Mouse (Mus musculus) heart, postnatal 0 days (tissue): ENCODE data around the gene Syndig1. TPM values are rescaled to one million over a fixed set of nuclear protein-coding genes. Genes with fewer than 3 reads are reported as not detected.

Experiments
- ATAC-seq: fragments of 200-750 bp; cut with Nextera tagmentation; 2 replicates; pipeline ENCODE4 v1.8.0; 2017; ENCODE audit warnings: low read depth, moderate number of reproducible peaks, moderate library complexity; ENCODE audit not compliant: insufficient read depth
- DNase-seq: peaks from one replicate; pipeline ENCODE4 v3.0.0-alpha.2; 2016; ENCODE audit warnings: low spot score
- H3K27ac ChIP-seq: fragments of 300-500 bp; sonication (generic); 2 replicates; pipeline ENCODE4 v1.5.1; 2014; ENCODE audit warnings: low read depth, mild to moderate bottlenecking
- H3K27me3 ChIP-seq: fragments of 300-500 bp; sonication (generic); 2 replicates; pipeline ENCODE4 v1.6.1; 2014; ENCODE audit warnings: low read length, mixed read lengths; ENCODE audit not compliant: control insufficient read depth, insufficient read depth
- H3K36me3 ChIP-seq: fragments of 300-500 bp; sonication (generic); replicated peaks from 2 replicates; pipeline ENCODE4 v1.6.1; 2014; ENCODE audit warnings: low read length, mixed read lengths; ENCODE audit not compliant: control insufficient read depth, insufficient read depth
- H3K4me1 ChIP-seq: fragments of 300-500 bp; sonication (generic); 2 replicates; pipeline ENCODE4 v1.6.1; 2014; ENCODE audit warnings: antibody characterized with exemption; ENCODE audit not compliant: control insufficient read depth, insufficient read depth
- H3K4me2 ChIP-seq: fragments of 300-500 bp; sonication (generic); 2 replicates; pipeline ENCODE4 v1.6.1; 2014; ENCODE audit warnings: low read depth, mild to moderate bottlenecking, low read length, moderate library complexity
- H3K4me3 ChIP-seq: fragments of 300-500 bp; sonication (generic); 2 replicates; pipeline ENCODE4 v1.5.1; 2014; ENCODE audit warnings: low read depth, low read length
- H3K9ac ChIP-seq: fragments of 300-500 bp; sonication (generic); replicated peaks from 2 replicates; pipeline ENCODE4 v1.6.1; 2014; ENCODE audit warnings: low read depth, low read length, mixed read lengths
- H3K9me3 ChIP-seq: fragments of 300-500 bp; sonication (generic); replicated peaks from 2 replicates; pipeline ENCODE4 v1.6.1; 2016; ENCODE audit warnings: low read length; ENCODE audit not compliant: control insufficient read depth
- CTCF ChIP-seq: IDR thresholded peaks from 2 replicates; pipeline ENCODE4 v1.5.1; 2016; ENCODE audit warnings: antibody characterized with exemption, control low read depth, low read depth
- EP300 ChIP-seq: IDR thresholded peaks from 2 replicates; pipeline ENCODE4 v1.6.1; 2016; ENCODE audit warnings: antibody characterized with exemption, low read depth
- WGBS: fragments of 180-500 bp; shearing (Covaris S2); extraction: QIAGEN DNeasy Blood & Tissue Kit; methylation state at CpG from one replicate; pipeline ENCODE4 v1.1.7; 2014; 5-methylcytosine and 5-hydroxymethylcytosine counted together
- polyA plus RNA-seq: library from polyadenylated mRNA; unstranded; fragments of >200 nt; fragmentation: Nextera tagmentation; extraction: Ambion mirVana; gene quantifications from 2 replicates; pipeline ENCODE4 v1.2.1, GENCODE M21; 2015
- total RNA-seq: library from RNA; depleted of rRNA; stranded (reverse); fragments of >200 nt; gene quantifications from 2 replicates; pipeline ENCODE4 v1.2.3, GENCODE M21; 2014; ENCODE audit warnings: low replicate concordance

Gene Syndig1
- total and polyA plus RNA-seq, 2 experiments from 2014 or later, result 0.51 to 1.5 TPM

DNA sequence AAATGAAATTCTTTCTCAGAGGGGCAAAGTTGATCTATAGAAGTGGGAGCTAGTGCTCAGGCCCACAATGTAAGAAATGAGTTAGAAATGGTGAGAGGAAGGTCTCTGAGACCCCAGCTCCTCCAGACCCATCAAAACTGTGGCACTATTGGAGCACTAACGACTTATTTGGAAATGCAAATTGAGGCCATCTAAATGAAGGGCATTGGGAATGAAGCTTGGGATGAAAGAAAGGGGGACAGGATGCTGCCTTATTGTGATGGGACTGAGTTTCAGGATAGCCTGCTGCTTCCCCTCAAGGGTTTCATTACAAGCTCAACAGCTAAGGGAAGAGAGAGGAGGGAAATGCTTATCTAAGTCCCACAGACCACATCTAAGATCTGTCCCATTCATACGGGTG lies 110.6 kb downstream of the Syndig1 start:
- DNase-seq, result no peak
- WGBS, result 55% methylated on average over 2 of the region's 2 CpGs
- no peak overlapping the region for H3K27ac ChIP-seq
- ATAC-seq, result no peak
- no peaks in the 10 kb centered on the region for H3K4me1 ChIP-seq
- H3K36me3 ChIP-seq, result no peaks in the 10 kb centered on the region
- no peak overlapping the region for H3K9ac ChIP-seq
- H3K4me3 ChIP-seq, result no peak overlapping the region
- no peaks in the 10 kb centered on the region for H3K27me3 ChIP-seq
- H3K4me2 ChIP-seq, result no peak overlapping the region
- TF ChIP-seq EP300 (no peak), CTCF (no peak)
- H3K9me3 ChIP-seq, result no peaks in the 10 kb centered on the region

GRCm38 (mm10) chr2:149950641-149951040 lies 121.6 kb downstream of the Syndig1 start:
- Histone ChIP-seq H3K4me1 (no peaks in the 10 kb centered on the region), H3K9ac (no peak overlapping the region), H3K4me3 (no peak overlapping the region), H3K4me2 (no peak overlapping the region), H3K36me3 (no peaks in the 10 kb centered on the region), H3K27me3 (no peaks in the 10 kb centered on the region), H3K27ac (no peak overlapping the region), H3K9me3 (no peaks in the 10 kb centered on the region)
- 72% methylated on average over 4 of the region's 4 CpGs for WGBS
- DNase-seq, result no peak
- no peak for TF ChIP-seq CTCF
- ATAC-seq, result no peak

GRCm38 (mm10) chr2:149971014-149971413 lies 142.0 kb downstream of the Syndig1 start:
- Histone ChIP-seq H3K4me3 (no peak overlapping the region), H3K27ac (no peak overlapping the region), H3K4me2 (no peak overlapping the region), H3K36me3 (no peaks in the 10 kb centered on the region), H3K4me1 (no peaks in the 10 kb centered on the region), H3K9ac (no peak overlapping the region), H3K27me3 (no peaks in the 10 kb centered on the region), H3K9me3 (no peaks in the 10 kb centered on the region)
- no peak for TF ChIP-seq CTCF
- TF ChIP-seq EP300, result no peak
- WGBS, result 78% methylated on average over 4 of the region's 4 CpGs
- no peak for ATAC-seq
- no peak for DNase-seq

DNA sequence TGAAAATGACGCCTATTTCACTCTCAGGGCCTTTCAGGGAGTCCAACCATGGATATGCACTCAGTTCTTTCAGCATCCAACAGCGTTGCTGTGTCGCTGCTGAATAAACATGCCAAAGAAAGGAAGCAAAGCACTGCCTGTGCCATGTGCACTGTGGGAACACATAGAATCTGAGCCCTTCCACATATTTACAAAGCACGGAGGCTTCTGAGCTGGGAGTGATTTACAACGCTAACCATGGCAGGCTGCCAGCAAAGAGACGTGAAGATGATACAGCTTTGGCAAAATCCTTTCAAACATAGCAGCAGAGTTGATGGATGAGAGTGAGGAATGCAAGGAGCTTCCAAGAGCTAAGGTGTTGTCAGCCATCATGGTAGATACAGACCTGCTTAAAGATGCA lies 144.6 kb downstream of the Syndig1 start:
- no peaks in the 10 kb centered on the region for H3K36me3 ChIP-seq
- no peaks in the 10 kb centered on the region for H3K4me1 ChIP-seq
- no peaks in the 10 kb centered on the region for H3K9me3 ChIP-seq
- no peak for ATAC-seq
- no peak overlapping the region for H3K4me3 ChIP-seq
- H3K9ac ChIP-seq, result no peak overlapping the region
- H3K27ac ChIP-seq, result no peak overlapping the region
- H3K27me3 ChIP-seq, result no peaks in the 10 kb centered on the region
- no peak for TF ChIP-seq EP300
- TF ChIP-seq CTCF, result no peak
- H3K4me2 ChIP-seq, result no peak overlapping the region
- no peak for DNase-seq
- WGBS, result 59% methylated on average over 6 of the region's 6 CpGs

- no peak for ATAC-seq
- H3K9me3 ChIP-seq, result no peaks in the 10 kb centered on the region
- no peaks in the 10 kb centered on the region for H3K4me1 ChIP-seq
- TF ChIP-seq EP300, result no peak
- TF ChIP-seq CTCF, result no peak
- WGBS, result 84% methylated on average over 1 of the region's 1 CpGs
- H3K36me3 ChIP-seq, result no peaks in the 10 kb centered on the region
- no peak for DNase-seq
- H3K4me2 ChIP-seq, result no peak overlapping the region
- H3K27ac ChIP-seq, result no peak overlapping the region
- no peak overlapping the region for H3K4me3 ChIP-seq
- no peak overlapping the region for H3K9ac ChIP-seq
- H3K27me3 ChIP-seq, result no peaks in the 10 kb centered on the region
Observed at GRCm38 (mm10) chr2:149980419-149980818, 151.4 kb downstream of the Syndig1 start.

DNA sequence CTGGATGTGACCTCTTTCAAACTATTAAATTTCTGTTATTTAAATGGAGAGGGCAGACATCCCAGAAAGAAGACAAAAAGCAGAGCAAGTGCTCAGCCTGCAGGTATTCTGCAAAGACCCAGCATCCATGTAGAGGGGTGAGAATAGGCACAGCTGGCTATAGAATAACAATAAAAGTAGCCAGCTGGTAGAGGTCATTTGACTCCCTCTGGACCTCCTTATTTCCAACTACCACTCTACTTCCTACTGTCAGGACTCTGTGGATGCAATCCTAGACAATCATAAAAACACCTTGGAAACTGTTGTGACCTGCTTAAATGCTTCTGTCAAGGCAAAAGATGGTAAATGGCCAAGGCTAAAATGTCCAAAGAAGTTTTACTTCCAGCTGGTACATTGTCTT lies 153.5 kb downstream of the Syndig1 start:
- Histone ChIP-seq H3K36me3 (no peaks in the 10 kb centered on the region), H3K4me1 (no peaks in the 10 kb centered on the region), H3K27ac (no peak overlapping the region), H3K9me3 (no peaks in the 10 kb centered on the region), H3K9ac (no peak overlapping the region), H3K4me3 (no peak overlapping the region), H3K27me3 (no peaks in the 10 kb centered on the region), H3K4me2 (no peak overlapping the region)
- ATAC-seq (no peak), DNase-seq (no peak)
- TF ChIP-seq CTCF (no peak), EP300 (no peak)
